Mouse (Mus musculus) intestine, postnatal 0 days (tissue): ENCODE measurements around the gene Pyy. TPM values are rescaled to one million over a fixed set of nuclear protein-coding genes. Genes with fewer than 3 reads are reported as not detected.

Source experiments
- ATAC-seq: fragments of 200-750 bp; cut with Nextera tagmentation; 2 replicates; pipeline ENCODE4 v1.8.0; 2017; ENCODE audit warnings: mild to moderate bottlenecking, moderate TSS enrichment, moderate library complexity
- H3K27ac ChIP-seq: fragments of 300-500 bp; sonication (generic); 2 replicates; pipeline ENCODE4 v1.5.1; 2014; ENCODE audit warnings: mild to moderate bottlenecking, low read depth, low read length, moderate library complexity
- H3K27me3 ChIP-seq: fragments of 300-500 bp; sonication (generic); replicated peaks from 2 replicates; pipeline ENCODE4 v1.6.1; 2014; ENCODE audit warnings: low read length, mixed read lengths; ENCODE audit not compliant: control insufficient read depth, insufficient read depth
- H3K36me3 ChIP-seq: fragments of 300-500 bp; sonication (generic); 2 replicates; pipeline ENCODE4 v1.6.1; 2014; ENCODE audit warnings: mild to moderate bottlenecking, moderate library complexity; ENCODE audit not compliant: control insufficient read depth, insufficient read depth
- H3K4me1 ChIP-seq: fragments of 300-500 bp; sonication (generic); replicated peaks from 2 replicates; pipeline ENCODE4 v1.6.1; 2014; ENCODE audit warnings: antibody characterized with exemption, low read length, mixed read lengths; ENCODE audit not compliant: control insufficient read depth, insufficient read depth
- H3K4me2 ChIP-seq: fragments of 300-500 bp; sonication (generic); replicated peaks from 2 replicates; pipeline ENCODE4 v1.6.1; 2014; ENCODE audit warnings: low read depth, mild to moderate bottlenecking, moderate library complexity
- H3K4me3 ChIP-seq: fragments of 300-500 bp; sonication (generic); 2 replicates; pipeline ENCODE4 v1.5.1; 2014; ENCODE audit warnings: low read depth, low read length
- H3K9ac ChIP-seq: fragments of 300-500 bp; sonication (generic); 2 replicates; pipeline ENCODE4 v1.6.1; 2014; ENCODE audit warnings: mild to moderate bottlenecking, low read depth, low read length
- H3K9me3 ChIP-seq: fragments of 300-500 bp; sonication (generic); 2 replicates; pipeline ENCODE4 v1.6.1; 2016; ENCODE audit warnings: mixed run types; ENCODE audit not compliant: control insufficient read depth
- CTCF ChIP-seq: sonication (generic); IDR thresholded peaks from 2 replicates; pipeline ENCODE4 v1.5.1; 2016; ENCODE audit warnings: low read depth, mild to moderate bottlenecking, control low read depth, antibody characterized with exemption, moderate library complexity
- WGBS: fragments of 180-500 bp; shearing (Covaris S2); extraction: QIAGEN DNeasy Blood & Tissue Kit; methylation state at CpG from one replicate; pipeline ENCODE4 v1.1.7; 2014; 5-methylcytosine and 5-hydroxymethylcytosine counted together
- polyA plus RNA-seq: library from polyadenylated mRNA; unstranded; fragments of >200 nt; fragmentation: Nextera tagmentation; extraction: Ambion mirVana; gene quantifications from 2 replicates; pipeline ENCODE4 v1.2.1, GENCODE M21; 2015

The Pyy gene
- polyA plus RNA-seq, 1 experiment from 2014 or later = 192 TPM

- ATAC-seq = no peak
- 18% methylated on average over 4 of the region's 4 CpGs for WGBS
- Histone ChIP-seq H3K27me3 (no peaks in the 10 kb centered on the region), H3K4me2 (no peak overlapping the region), H3K4me3 (no peak overlapping the region), H3K36me3 (no peaks in the 10 kb centered on the region; the same call in 1 of the 2 replicates), H3K4me1 (peaks cover 3% of the 10 kb centered on the region; the same call in 1 of the 2 replicates), H3K9me3 (no peaks in the 10 kb centered on the region), H3K9ac (no peak overlapping the region), H3K27ac (no peak overlapping the region)
- TF ChIP-seq CTCF = no peak
Measured at GRCm38 (mm10) chr11:102134516-102134915, 26.9 kb upstream of the Pyy start.

DNA sequence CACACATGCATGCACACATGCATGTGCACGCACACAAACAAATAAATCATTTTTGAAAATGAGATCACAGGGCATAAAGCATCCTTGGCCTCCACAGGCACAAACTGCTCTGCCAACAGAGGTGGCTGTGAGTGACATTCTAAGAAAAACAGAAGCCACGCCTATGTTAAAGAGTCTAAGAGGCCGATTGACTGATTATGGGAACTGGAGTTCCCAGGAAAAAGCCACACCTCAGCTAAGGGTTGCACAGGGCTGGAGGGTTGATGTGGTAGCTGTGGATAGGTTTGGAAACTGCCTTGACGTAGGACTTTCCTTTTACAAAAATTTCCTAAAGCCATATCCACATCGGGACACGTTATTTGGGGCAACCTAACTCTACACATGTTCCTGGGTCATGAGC is 9.8 kb upstream of the Pyy start:
- Histone ChIP-seq H3K9me3 (no peaks in the 10 kb centered on the region), H3K9ac (no peak overlapping the region), H3K4me3 (no peak overlapping the region), H3K27ac (no peak overlapping the region), H3K27me3 (peaks cover 4% of the 10 kb centered on the region; the same call in 1 of the 2 replicates), H3K36me3 (no peaks in the 10 kb centered on the region), H3K4me2 (no peak overlapping the region), H3K4me1 (no peaks in the 10 kb centered on the region)
- no peak for TF ChIP-seq CTCF
- 57% methylated on average over 6 of the region's 6 CpGs for WGBS
- peak; percentile 31; the same call in 1 of the 2 replicates for ATAC-seq

DNA sequence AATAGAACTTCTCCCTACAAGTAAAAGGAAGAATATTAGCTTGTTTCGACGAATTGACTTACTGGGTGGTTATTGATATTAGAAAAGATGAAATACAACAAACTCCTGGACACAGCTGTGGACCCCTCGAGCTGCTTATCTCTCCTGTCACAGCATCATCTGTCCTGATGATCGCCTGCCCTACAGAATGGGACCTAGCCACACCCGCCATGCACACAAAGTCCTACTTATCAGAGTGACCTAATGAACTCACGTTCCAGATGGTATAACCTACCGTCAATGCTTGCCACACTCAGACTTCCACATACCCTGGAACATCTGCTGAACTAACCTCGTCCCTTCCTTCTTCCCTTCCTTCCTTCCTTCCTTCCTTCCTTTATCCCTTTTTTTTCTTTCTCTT is 8.6 kb upstream of the Pyy start:
- TF ChIP-seq CTCF = no peak
- no peak overlapping the region for H3K9ac ChIP-seq
- no peaks in the 10 kb centered on the region for H3K36me3 ChIP-seq
- peaks cover 4% of the 10 kb centered on the region; the same call in 1 of the 2 replicates for H3K27me3 ChIP-seq
- H3K9me3 ChIP-seq = no peaks in the 10 kb centered on the region
- no peaks in the 10 kb centered on the region for H3K4me1 ChIP-seq
- ATAC-seq = no peak
- H3K4me3 ChIP-seq = no peak overlapping the region
- H3K4me2 ChIP-seq = no peak overlapping the region
- 42% methylated on average over 8 of the region's 8 CpGs for WGBS
- H3K27ac ChIP-seq = no peak overlapping the region

GRCm38 (mm10) chr11:102111576-102111975 is 3.9 kb upstream of the Pyy start:
- ATAC-seq = no peak
- WGBS = 56% methylated on average over 5 of the region's 5 CpGs
- H3K4me1 ChIP-seq = no peaks in the 10 kb centered on the region
- no peak overlapping the region for H3K4me3 ChIP-seq
- no peak overlapping the region for H3K4me2 ChIP-seq
- H3K36me3 ChIP-seq = no peaks in the 10 kb centered on the region
- H3K9me3 ChIP-seq = no peaks in the 10 kb centered on the region
- no peak overlapping the region for H3K27ac ChIP-seq
- H3K27me3 ChIP-seq = peaks cover 30% of the 10 kb centered on the region
- no peak for TF ChIP-seq CTCF
- no peak overlapping the region for H3K9ac ChIP-seq

GRCm38 (mm10) chr11:102106911-102107310 is 721 bp downstream of the Pyy start:
- 0 out of 2 replicates have a peak overlapping the region, but pooled peaks have one; percentile 7 for H3K4me3 ChIP-seq
- no peak overlapping the region for H3K9ac ChIP-seq
- peaks cover 63% of the 10 kb centered on the region for H3K27me3 ChIP-seq
- H3K4me1 ChIP-seq = no peaks in the 10 kb centered on the region
- H3K27ac ChIP-seq = no peak overlapping the region
- ATAC-seq = no peak
- WGBS = 2% methylated on average over 20 of the region's 21 CpGs
- 0 out of 2 replicates have a peak overlapping the region, but pooled peaks have one; percentile 24 for H3K4me2 ChIP-seq
- no peaks in the 10 kb centered on the region for H3K36me3 ChIP-seq
- no peak for TF ChIP-seq CTCF
- H3K9me3 ChIP-seq = no peaks in the 10 kb centered on the region

DNA sequence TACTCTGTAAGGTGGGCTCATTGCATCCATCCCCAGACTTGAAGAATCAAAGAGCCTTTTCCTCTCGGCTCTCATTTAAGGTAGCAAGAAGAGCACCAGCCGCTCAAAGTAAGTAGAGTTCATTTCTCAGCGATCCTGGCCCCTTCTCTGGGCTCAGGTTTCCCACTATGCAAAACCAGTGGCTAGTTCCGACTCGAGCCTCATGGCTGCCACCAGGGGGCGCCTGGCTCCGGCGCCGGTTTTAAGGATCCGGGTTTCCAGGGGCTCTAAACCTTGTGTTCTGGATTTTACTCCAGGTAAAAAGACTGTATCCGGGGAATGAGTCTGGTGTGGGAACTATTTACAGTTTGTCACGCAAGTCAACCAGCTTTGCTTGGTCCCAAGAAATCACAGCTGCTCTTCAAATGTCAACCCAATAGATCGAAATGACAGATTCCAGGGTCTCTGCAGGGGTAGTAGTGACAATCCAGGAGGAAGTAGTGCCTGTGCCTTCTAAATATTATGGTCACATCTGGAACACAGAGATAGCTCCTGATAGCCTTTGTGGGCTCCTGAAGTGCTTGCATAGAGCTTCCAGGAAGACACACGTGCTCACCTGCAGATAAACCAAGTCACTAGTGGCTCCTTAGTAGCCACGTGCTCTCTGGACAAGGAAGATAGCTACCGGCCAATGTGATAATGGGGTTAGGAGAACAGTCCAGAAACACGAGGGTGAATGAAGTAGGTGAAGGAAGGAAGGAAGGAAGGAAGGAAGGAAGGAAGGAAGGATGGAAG is 5.0 kb downstream of the Pyy start:
- TF ChIP-seq CTCF = peak; percentile 87
- no peak for ATAC-seq
- WGBS = 18% methylated on average over 17 of the region's 17 CpGs

More for the DNA sequence above, 5.0 kb downstream of the Pyy start:
- no peaks in the 10 kb centered on the region for H3K4me1 ChIP-seq
- H3K9me3 ChIP-seq = no peaks in the 10 kb centered on the region
- no peak overlapping the region; the same call in 1 of the 2 replicates for H3K4me2 ChIP-seq
- no peak overlapping the region for H3K4me3 ChIP-seq
- peaks cover 48% of the 10 kb centered on the region for H3K27me3 ChIP-seq
- H3K36me3 ChIP-seq = no peaks in the 10 kb centered on the region
- H3K27ac ChIP-seq = no peak overlapping the region
- H3K9ac ChIP-seq = no peak overlapping the region
